Mouse (Mus musculus) liver, embryonic 12.5 days (tissue): Measurements from ENCODE around the gene Lap3. TPM values are rescaled to one million over a fixed set of nuclear protein-coding genes. Genes with fewer than 3 reads are reported as not detected.

Experiments used
- ATAC-seq: fragments of 200-750 bp; cut with Nextera tagmentation; 2 replicates; pipeline ENCODE4 v1.8.0; 2017; ENCODE audit warnings: moderate number of reproducible peaks, mild to moderate bottlenecking, moderate library complexity
- H3K27ac ChIP-seq: fragments of 300-500 bp; sonication (generic); 2 replicates; pipeline ENCODE4 v1.5.1; 2016; ENCODE audit warnings: mild to moderate bottlenecking
- H3K27me3 ChIP-seq: fragments of 300-500 bp; sonication (generic); replicated peaks from 2 replicates; pipeline ENCODE4 v1.6.1; 2016; ENCODE audit warnings: mild to moderate bottlenecking, moderate library complexity
- H3K36me3 ChIP-seq: fragments of 300-500 bp; sonication (generic); 2 replicates; pipeline ENCODE4 v1.6.1; 2016; ENCODE audit warnings: mild to moderate bottlenecking, moderate library complexity
- H3K4me1 ChIP-seq: fragments of 300-500 bp; sonication (generic); 2 replicates; pipeline ENCODE4 v1.6.1; 2016
- H3K4me2 ChIP-seq: fragments of 300-500 bp; sonication (generic); 2 replicates; pipeline ENCODE4 v1.6.1; 2016; ENCODE audit warnings: mild to moderate bottlenecking, moderate library complexity
- H3K4me3 ChIP-seq: fragments of 300-500 bp; sonication (generic); 2 replicates; pipeline ENCODE4 v1.5.1; 2016; ENCODE audit warnings: mild to moderate bottlenecking, moderate library complexity
- H3K9ac ChIP-seq: fragments of 300-500 bp; sonication (generic); 2 replicates; pipeline ENCODE4 v1.6.1; 2016; ENCODE audit warnings: mild to moderate bottlenecking, moderate library complexity
- H3K9me3 ChIP-seq: fragments of 300-500 bp; sonication (generic); replicated peaks from 2 replicates; pipeline ENCODE4 v1.6.1; 2016; ENCODE audit warnings: mild to moderate bottlenecking, moderate library complexity
- WGBS: fragments of 180-500 bp; shearing (Covaris S2); methylation state at CpG from one replicate; pipeline ENCODE4 v1.1.7; 2016; ENCODE audit not compliant: insufficient replicate concordance; 5-methylcytosine and 5-hydroxymethylcytosine counted together
- polyA plus RNA-seq: library from polyadenylated mRNA; unstranded; fragments of >200 nt; fragmentation: Nextera tagmentation; extraction: Ambion mirVana; gene quantifications from 2 replicates; pipeline ENCODE4 v1.2.1, GENCODE M21; 2016

Gene Lap3
- polyA plus RNA-seq: 67.2 and 69.0 TPM in 2 replicates

DNA sequence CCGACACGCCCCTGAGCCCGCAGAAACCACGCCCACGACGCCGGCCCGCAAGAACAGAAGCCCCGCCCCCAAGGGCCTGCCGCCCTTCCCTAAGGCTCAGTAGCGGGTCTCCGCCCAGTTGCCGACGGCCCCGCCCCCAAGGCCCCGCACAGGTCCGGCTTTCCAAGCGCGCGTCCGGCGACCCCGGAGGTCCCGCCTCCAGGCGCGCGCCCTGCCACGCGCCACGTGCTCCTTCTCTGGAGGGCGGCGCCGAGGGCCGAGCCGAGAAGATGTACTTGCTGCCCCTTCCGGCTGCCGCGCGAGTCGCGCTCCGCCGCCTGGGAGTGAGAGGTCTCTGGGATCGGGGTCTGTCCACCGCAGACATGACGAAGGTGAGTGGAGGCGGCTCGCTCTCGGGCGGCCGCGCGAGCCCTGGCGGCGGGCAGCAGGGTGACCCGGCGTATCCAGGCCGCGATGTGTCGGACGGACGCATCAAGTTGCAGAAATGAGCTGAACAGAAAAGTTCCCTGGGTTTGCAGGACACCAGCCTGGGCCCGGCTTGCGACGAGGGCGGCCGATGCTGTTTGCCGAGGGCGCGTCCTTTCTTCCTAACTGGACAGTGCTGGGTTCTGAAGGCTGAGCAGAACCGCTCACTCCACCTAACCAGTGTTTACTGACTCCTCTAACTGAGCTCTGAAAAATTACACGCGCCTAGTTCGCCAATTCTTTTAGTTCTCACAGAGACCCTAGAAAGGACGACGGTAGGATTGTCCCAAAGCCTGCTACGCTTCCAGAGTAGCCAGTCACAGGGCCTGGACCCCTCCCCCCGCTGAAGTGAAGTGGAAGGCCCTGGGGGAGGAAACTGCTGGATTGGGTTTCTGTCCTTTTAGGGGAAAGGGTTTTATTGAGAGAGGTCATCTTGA lies at the start of gene Lap3:
Gene Lap3, plus strand, starts transcription at position 184 of the 902 bp plus-strand sequence.
- Histone ChIP-seq H3K4me1 (peaks cover 25% of the 10 kb centered on the region), H3K4me2 (peak within 1 kb of the TSS; percentile 95), H3K9ac (peak within 1 kb of the TSS; percentile 77), H3K27ac (peak within 1 kb of the TSS; percentile 62), H3K36me3 (peaks cover 33% of the 10 kb centered on the region), H3K27me3 (peaks cover 10% of the 10 kb centered on the region; the same call in 1 of the 2 replicates), H3K9me3 (no peaks in the 10 kb centered on the region), H3K4me3 (peak within 1 kb of the TSS; percentile 71)
- WGBS: under 1% methylated on average over 78 of the region's 78 CpGs
- ATAC-seq: peak; percentile 95

DNA sequence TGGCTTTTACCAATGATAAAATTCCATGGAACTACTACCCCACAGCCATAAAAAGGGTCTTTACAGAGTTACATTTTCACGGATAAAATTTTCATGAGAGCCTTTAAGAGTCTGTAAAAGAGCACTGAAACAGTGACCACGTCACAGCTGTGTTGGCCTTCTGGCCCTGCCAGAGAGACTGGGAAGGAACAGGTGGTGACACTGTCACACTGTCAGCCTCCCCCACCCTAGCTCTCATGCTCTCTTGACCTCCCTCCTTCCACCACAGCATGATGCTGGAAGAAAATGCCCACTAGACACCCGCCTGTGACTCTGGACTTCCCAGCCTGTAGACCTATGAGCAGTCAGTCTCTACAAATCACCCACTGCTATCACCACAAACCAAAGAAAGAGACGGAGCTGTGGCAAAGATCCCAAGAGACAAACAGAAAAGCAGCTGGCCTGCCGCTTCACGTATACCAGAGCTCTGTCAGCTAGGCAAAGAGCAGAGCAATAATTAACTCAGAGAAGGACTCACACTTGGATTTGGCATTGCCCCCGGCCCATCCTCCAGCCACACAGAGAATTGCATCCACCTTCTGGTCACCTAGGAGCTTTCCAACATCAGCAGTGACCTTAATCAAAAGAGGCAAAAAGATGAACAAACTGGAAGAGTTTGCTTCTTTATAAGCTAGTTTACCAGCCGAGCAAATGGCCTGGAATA lies 48.9 kb upstream of the Lap3 start:
- Histone ChIP-seq H3K9me3 (no peaks in the 10 kb centered on the region), H3K36me3 (peaks cover 36% of the 10 kb centered on the region), H3K27ac (no peak overlapping the region), H3K4me2 (no peak overlapping the region), H3K9ac (no peak overlapping the region), H3K4me1 (peaks cover 11% of the 10 kb centered on the region), H3K4me3 (no peak overlapping the region), H3K27me3 (no peaks in the 10 kb centered on the region)
- WGBS: 69% methylated on average over 8 of the region's 8 CpGs
- ATAC-seq: 0 out of 2 replicates have a peak, but pooled peaks have one; percentile 28

DNA sequence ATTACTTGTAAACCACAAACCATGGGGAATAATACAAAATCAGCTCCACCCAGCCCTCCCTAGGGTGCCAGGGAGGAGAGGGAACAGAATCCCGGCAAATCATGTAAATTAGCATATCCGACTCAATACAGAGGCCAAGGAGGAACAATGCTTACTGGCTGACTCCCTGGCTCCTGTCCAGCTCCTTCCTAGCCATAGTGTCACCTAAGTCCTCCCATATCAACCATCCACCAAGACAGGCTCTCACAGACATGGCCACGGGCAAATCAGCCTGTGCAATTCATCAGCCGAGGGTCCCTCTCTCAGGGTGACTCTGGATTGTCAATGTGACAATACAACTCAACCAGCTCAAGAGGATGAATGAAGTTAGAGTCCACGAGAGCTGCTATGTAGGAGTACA lies 44.5 kb upstream of the Lap3 start:
- peaks cover 16% of the 10 kb centered on the region for H3K36me3 ChIP-seq
- peak overlapping the region; percentile 73; the same call in 1 of the 2 replicates for H3K9ac ChIP-seq

DNA sequence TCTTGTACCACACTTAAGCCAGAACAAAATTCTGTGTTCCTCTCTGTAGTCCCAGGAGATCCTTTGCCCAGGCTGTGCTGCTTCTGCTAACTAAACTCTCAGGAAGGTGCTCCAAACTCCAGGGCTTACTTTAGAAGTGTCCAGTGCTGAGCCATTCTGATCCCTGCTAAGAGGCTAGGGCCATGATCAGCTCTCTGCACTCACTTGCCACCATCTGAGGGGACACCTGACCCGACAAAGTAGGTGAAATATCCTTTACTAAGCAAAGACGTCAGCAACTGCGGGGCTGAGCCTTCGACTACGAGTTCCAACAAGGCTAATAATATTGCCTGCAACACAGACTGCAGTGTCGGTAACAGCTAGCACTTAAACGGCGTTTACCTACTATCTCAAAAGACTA lies 44.0 kb upstream of the Lap3 start:
- peak overlapping the region; percentile 79; the same call in 1 of the 2 replicates for H3K27ac ChIP-seq

More for the DNA sequence above, 44.5 kb upstream of the Lap3 start:
- no peak for ATAC-seq
- 62% methylated on average over 5 of the region's 5 CpGs for whole genome bisulfite sequencing
- Histone ChIP-seq H3K4me1 (peaks cover 25% of the 10 kb centered on the region), H3K4me2 (peak overlapping the region; percentile 99), H3K4me3 (peak overlapping the region; percentile 71), H3K27me3 (0 out of 2 replicates have a peak, but pooled peaks cover 3% of the 10 kb centered on the region), H3K9me3 (no peaks in the 10 kb centered on the region), H3K27ac (no peak overlapping the region)

DNA sequence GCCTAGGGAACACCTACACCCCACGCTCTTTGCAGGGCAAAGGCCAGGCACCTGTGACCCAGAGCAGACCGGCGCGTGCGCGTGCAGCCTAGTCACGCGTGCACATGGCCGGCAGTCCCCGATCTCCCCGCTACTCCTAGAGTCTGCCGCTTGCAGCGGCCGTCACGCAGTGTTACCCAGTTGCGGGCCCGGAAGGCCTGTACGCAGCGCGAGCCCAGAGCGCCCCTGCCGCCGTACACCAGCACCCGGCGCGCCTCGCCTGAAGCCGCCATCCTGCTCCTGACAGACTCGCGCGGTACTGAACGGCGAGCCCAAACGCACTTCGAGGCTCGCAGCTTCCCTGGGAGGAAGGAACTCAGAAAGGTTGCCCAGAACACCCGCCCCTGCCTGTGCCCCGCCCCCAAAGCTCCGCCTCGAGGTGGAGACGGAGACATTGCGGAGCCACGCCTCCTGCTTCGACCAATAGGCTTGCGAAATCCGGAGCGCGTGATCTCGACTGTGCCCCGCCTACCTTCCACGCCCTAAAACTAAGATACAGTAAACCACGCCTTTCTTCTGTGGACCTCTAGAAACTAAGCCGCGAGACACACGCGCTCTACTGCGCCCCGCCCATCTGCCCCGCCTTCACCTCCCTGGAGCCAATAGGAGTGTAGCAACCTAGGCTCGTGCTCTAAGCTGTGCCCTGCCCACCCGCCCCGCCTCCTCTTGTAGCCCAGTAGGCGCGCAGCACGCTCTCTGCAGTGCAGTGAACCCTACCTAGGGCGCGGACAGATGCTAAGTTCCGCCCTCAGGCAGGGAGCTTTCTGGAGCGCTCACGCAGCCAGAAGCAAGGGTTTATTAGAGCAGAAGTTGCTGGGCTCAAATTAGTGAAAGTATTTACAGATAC lies 43.1 kb upstream of the Lap3 start, which contains the start of gene Qdpr:
Gene Qdpr, minus strand, starts transcription at position 406 of the 886 bp plus-strand sequence.
- peak within 1 kb of the TSS; percentile 71 for H3K4me3 ChIP-seq
- H3K9me3 ChIP-seq: no peaks in the 10 kb centered on the region
- H3K27ac ChIP-seq: peak within 1 kb of the TSS; percentile 79
- peak within 1 kb of the TSS; percentile 73 for H3K9ac ChIP-seq
- ATAC-seq: peak; percentile 97
- peaks cover 7% of the 10 kb centered on the region for H3K36me3 ChIP-seq
- H3K4me2 ChIP-seq: peak within 1 kb of the TSS; percentile 99
- H3K4me1 ChIP-seq: peaks cover 25% of the 10 kb centered on the region
- WGBS: 2% methylated on average over 70 of the region's 70 CpGs
- 0 out of 2 replicates have a peak, but pooled peaks cover 5% of the 10 kb centered on the region for H3K27me3 ChIP-seq

More for the DNA sequence above, 44.0 kb upstream of the Lap3 start:
- Histone ChIP-seq H3K27me3 (0 out of 2 replicates have a peak, but pooled peaks cover 5% of the 10 kb centered on the region), H3K4me2 (peak overlapping the region; percentile 99), H3K9ac (peak overlapping the region; percentile 73), H3K4me1 (peaks cover 25% of the 10 kb centered on the region), H3K4me3 (peak overlapping the region; percentile 71), H3K36me3 (peaks cover 11% of the 10 kb centered on the region), H3K9me3 (no peaks in the 10 kb centered on the region)
- ATAC-seq: no peak
- 2% methylated on average over 8 of the region's 8 CpGs for WGBS

DNA sequence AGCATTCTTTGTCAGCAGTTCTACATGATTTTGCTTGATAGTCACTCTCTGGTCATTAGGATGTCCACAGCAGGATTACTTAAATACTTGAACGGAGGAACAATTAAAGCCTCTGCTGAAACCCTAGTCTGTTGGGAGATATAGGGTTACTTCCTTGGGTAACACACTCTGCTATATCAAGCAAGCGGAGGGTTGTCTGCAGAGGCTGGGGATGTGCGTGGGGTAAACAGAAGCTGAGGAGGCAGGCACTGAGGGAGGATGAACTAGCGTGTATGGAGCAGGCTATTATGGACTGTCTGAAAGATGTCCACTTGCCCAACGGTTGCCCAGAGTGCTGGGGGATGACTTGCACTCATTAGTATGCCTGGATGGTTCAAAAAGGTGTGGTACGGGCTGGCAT lies 39.7 kb upstream of the Lap3 start, which contains the start of gene Clrn2:
Gene Clrn2, plus strand, starts transcription at position 301 of the 400 bp plus-strand sequence.
- no peak within 1 kb of the TSS for H3K4me3 ChIP-seq
- no peaks in the 10 kb centered on the region for H3K36me3 ChIP-seq
- H3K27ac ChIP-seq: no peak within 1 kb of the TSS
- no peaks in the 10 kb centered on the region for H3K9me3 ChIP-seq
- 0 out of 2 replicates have a peak, but pooled peaks cover 5% of the 10 kb centered on the region for H3K27me3 ChIP-seq
- H3K4me2 ChIP-seq: no peak within 1 kb of the TSS
- peaks cover 22% of the 10 kb centered on the region for H3K4me1 ChIP-seq
- 70% methylated on average over 6 of the region's 6 CpGs for WGBS
- ATAC-seq: no peak
- no peak within 1 kb of the TSS for H3K9ac ChIP-seq

DNA sequence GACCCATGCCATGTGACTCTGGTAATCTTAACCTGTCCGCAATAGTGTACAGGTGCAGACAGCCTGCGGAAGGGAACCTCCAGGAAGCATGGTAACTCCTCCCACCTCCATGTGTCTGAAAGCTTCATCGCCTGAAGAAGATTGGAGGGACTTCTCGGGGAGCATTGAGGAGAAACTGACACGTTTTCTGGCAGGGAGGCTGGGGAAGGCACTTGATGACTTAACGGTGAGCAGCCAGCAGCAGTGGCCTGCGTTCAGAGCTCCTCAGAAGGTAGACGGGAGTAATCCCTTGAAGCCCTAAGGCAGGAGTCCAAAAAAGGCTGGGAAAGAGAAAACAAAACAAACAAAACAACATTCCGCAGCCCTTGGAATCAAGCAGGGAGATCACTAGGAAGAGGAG lies 38.7 kb upstream of the Lap3 start:
- Histone ChIP-seq H3K27me3 (0 out of 2 replicates have a peak, but pooled peaks cover 5% of the 10 kb centered on the region), H3K9me3 (no peaks in the 10 kb centered on the region), H3K4me3 (no peak overlapping the region), H3K9ac (no peak overlapping the region), H3K4me1 (peaks cover 12% of the 10 kb centered on the region), H3K36me3 (no peaks in the 10 kb centered on the region), H3K4me2 (no peak overlapping the region), H3K27ac (no peak overlapping the region)
- no peak for ATAC-seq
- 40% methylated on average over 9 of the region's 9 CpGs for WGBS

DNA sequence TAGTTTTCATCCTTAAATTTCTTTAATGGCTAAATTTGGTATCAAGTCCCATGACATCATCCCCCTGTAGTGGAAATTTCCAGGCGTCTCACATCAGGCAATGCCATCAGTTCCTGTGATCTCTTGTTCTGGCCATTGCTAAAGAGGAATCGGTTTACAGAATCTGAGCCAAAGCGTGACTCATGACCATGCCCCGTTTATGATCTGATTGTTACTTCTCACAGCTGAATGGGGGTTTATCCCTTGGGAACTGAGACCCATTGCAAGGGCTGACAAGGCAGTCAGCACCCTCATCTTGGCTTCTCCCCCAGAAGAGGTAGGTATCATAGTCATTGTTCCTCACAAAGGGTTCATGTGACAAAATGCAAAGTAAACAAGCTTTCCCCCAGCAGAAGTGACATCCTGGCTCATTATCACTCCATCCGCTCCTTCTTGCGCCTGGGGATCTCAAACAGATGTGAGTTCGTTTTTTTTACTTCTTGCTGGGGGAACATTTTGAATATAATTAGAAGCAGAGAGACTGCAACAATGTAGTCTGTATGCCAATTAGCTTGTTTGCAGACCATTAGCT lies 20.2 kb upstream of the Lap3 start:
- Histone ChIP-seq H3K9me3 (no peaks in the 10 kb centered on the region), H3K9ac (no peak overlapping the region), H3K36me3 (no peaks in the 10 kb centered on the region), H3K4me2 (no peak overlapping the region), H3K27me3 (peaks cover 6% of the 10 kb centered on the region), H3K4me3 (no peak overlapping the region), H3K27ac (no peak overlapping the region), H3K4me1 (no peaks in the 10 kb centered on the region)
- ATAC-seq: no peak
- WGBS: 28% methylated on average over 7 of the region's 7 CpGs

DNA sequence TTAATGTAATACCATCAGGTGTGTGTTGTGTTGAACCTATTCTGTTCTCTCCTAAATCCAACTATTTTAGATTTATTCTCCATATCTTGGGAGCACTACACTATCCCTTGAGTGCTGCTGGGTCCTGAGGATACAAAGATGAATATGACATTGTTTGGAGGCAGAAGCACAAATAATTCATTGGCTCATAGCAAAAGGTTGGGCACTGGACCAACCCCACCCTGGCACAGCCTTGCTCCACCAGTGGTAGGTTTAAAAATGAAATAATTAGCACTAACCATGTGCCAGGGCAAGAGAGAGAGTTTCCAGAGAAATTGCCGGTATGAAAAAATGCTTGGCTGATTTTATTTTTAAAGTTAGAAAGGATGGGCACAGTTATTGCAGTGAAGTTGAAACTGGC lies 19.7 kb upstream of the Lap3 start:
- H3K9ac ChIP-seq: no peak overlapping the region
- H3K27ac ChIP-seq: no peak overlapping the region
- no peak overlapping the region for H3K4me3 ChIP-seq
- WGBS: 77% methylated on average over 1 of the region's 1 CpGs
- no peaks in the 10 kb centered on the region for H3K4me1 ChIP-seq
- peaks cover 6% of the 10 kb centered on the region for H3K27me3 ChIP-seq
- no peak overlapping the region for H3K4me2 ChIP-seq
- no peaks in the 10 kb centered on the region for H3K9me3 ChIP-seq
- no peaks in the 10 kb centered on the region for H3K36me3 ChIP-seq
- ATAC-seq: no peak

DNA sequence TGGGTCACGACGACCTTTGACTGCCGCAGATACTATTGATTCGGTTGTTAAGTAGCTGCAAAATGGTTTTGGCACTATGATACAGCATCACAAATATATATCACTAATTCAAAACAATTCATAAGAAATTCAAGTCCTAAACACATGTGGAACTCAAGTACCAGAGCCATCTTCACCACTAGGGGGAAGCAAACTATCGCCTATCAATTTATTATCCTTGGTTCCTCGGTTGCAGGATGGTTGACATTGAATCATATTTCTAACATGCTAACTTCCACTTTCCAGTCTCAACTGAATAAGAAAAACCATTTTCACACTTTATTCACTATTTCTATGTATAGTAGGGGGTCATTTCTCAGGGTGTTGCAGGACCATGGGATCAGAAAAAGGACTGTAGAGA lies 19.0 kb upstream of the Lap3 start:
- Histone ChIP-seq H3K9me3 (no peaks in the 10 kb centered on the region), H3K36me3 (no peaks in the 10 kb centered on the region), H3K4me2 (no peak overlapping the region), H3K27ac (no peak overlapping the region), H3K4me1 (no peaks in the 10 kb centered on the region), H3K27me3 (peaks cover 6% of the 10 kb centered on the region), H3K9ac (no peak overlapping the region), H3K4me3 (no peak overlapping the region)
- WGBS: 21% methylated on average over 6 of the region's 6 CpGs
- no peak for ATAC-seq

DNA sequence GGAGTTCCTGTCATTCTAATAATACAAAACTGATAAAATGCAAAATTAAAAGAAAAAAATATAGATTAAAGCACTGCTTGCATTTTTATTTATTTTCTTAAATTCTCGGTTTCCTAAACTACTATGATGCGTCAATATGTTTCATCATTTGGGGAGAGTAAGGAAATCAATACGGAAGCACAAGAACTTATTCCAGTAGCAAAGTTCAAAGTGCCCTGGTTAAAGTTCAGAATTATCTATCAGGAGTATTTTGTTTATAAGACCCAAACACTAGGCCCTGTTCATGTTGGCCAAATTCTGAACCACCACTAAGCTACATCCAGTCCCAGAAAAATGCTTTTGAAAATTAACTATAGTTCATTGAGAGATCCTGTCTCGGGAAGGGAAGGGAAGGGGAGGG lies 18.4 kb upstream of the Lap3 start:
- Histone ChIP-seq H3K36me3 (no peaks in the 10 kb centered on the region), H3K4me3 (no peak overlapping the region), H3K9ac (no peak overlapping the region), H3K9me3 (no peaks in the 10 kb centered on the region), H3K27me3 (peaks cover 9% of the 10 kb centered on the region), H3K4me1 (no peaks in the 10 kb centered on the region), H3K4me2 (no peak overlapping the region), H3K27ac (no peak overlapping the region)
- no peak for ATAC-seq
- 55% methylated on average over 4 of the region's 4 CpGs for WGBS
